Mouse (Mus musculus) lung, adult 2 months (tissue): Measurements from ENCODE around the gene Foxn4. TPM values are rescaled to one million over a fixed set of nuclear protein-coding genes. Genes with fewer than 3 reads are reported as not detected.

Experiments
- DNase-seq: peaks from one replicate; pipeline ENCODE4 v3.0.0; 2022
- H3K4me1 ChIP-seq: fragments of 200-500 bp; 2 replicates; pipeline ENCODE4 v1.6.1; 2011; ENCODE audit warnings: low read length; ENCODE audit not compliant: control insufficient read depth, insufficient read depth
- H3K4me3 ChIP-seq: fragments of 200-500 bp; replicated peaks from 2 replicates; pipeline ENCODE3; 2011; ENCODE audit warnings: low read depth, mild to moderate bottlenecking, control low read depth, low read length; ENCODE audit errors: extremely low read depth
- CTCF ChIP-seq: fragments of 200-500 bp; IDR thresholded peaks from 2 replicates; pipeline ENCODE4 v1.5.1; 2011; ENCODE audit warnings: mild to moderate bottlenecking, low read length, control low read depth; ENCODE audit not compliant: insufficient read depth
- POLR2A ChIP-seq: fragments of 200-500 bp; IDR thresholded peaks from 2 replicates; pipeline ENCODE4 v1.6.1; 2011; ENCODE audit warnings: low read depth, mild to moderate bottlenecking, control low read depth, low read length, borderline replicate concordance; ENCODE audit errors: extremely low read depth
- WGBS: fragments of 180-500 bp; shearing (Covaris S2); methylation state at CpG from one replicate; pipeline ENCODE4 v1.1.7; 2018; 5-methylcytosine and 5-hydroxymethylcytosine counted together
- polyA plus RNA-seq: library from polyadenylated mRNA; depleted of rRNA; stranded (reverse); fragments of >200 nt; gene quantifications from 2 replicates; pipeline ENCODE4 v1.2.3, GENCODE M21; 2012; rRNA removed

The Foxn4 gene
- 1.1 and 1.2 TPM in 2 replicates for polyA plus RNA-seq

- TF ChIP-seq POLR2A, result no peak
- TF ChIP-seq CTCF, result no peak
- DNase-seq, result no peak
- Histone ChIP-seq H3K4me3 (no peak within 1 kb of the TSS), H3K4me1 (no peaks in the 10 kb centered on the region)
- WGBS, result under 1% methylated on average over 56 of the region's 56 CpGs
Observed at GRCm38 (mm10) chr5:114273693-114274402, at the start of gene Foxn4. Foxn4 (minus strand) TSS chr5:114273807.

DNA sequence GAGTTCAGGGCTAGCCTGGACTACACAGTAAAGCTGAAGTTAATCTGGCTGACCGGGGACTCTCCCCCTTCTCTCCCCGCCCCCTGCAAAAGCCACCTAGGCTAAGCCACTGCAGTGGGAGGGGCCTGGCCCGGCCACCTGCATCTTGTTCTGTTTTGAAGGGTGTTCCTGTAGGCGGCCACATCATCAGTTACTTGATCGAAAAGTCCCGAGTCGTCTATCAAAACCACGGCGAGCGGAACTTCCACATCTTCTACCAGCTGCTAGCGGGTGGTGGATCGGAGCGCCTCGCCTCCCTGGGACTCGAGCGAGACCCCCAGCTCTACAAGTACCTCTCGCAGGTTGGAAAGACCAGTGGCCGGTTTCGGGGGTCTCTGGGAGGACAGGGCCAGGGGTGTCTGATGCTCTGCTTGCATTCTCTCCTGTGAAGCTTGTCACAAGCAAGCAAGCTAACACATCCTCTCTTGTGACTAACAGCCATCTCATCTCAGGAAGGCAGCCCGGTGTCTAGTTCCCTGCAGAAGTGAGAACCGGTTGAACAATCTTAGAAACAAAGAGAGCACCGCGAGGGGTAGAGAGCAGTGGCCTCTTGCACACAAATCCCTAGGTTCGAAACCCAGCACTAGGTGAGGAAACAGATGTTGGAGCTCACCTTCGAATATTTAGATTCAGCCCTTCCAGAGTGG lies 49.6 kb upstream of the Foxn4 start:
- WGBS, result 51% methylated on average over 25 of the region's 25 CpGs
- Histone ChIP-seq H3K4me1 (no peaks in the 10 kb centered on the region), H3K4me3 (no peak overlapping the region)
- TF ChIP-seq CTCF, result no peak
- TF ChIP-seq POLR2A, result no peak
- no peak for DNase-seq

GRCm38 (mm10) chr5:114309680-114310036 lies 36.1 kb upstream of the Foxn4 start:
- DNase-seq, result no peak
- WGBS, result 23% methylated on average over 11 of the region's 11 CpGs
- no peak for TF ChIP-seq POLR2A
- TF ChIP-seq CTCF, result no peak
- Histone ChIP-seq H3K4me3 (no peak overlapping the region), H3K4me1 (peaks cover 4% of the 10 kb centered on the region; the same call in 1 of the 2 replicates)

DNA sequence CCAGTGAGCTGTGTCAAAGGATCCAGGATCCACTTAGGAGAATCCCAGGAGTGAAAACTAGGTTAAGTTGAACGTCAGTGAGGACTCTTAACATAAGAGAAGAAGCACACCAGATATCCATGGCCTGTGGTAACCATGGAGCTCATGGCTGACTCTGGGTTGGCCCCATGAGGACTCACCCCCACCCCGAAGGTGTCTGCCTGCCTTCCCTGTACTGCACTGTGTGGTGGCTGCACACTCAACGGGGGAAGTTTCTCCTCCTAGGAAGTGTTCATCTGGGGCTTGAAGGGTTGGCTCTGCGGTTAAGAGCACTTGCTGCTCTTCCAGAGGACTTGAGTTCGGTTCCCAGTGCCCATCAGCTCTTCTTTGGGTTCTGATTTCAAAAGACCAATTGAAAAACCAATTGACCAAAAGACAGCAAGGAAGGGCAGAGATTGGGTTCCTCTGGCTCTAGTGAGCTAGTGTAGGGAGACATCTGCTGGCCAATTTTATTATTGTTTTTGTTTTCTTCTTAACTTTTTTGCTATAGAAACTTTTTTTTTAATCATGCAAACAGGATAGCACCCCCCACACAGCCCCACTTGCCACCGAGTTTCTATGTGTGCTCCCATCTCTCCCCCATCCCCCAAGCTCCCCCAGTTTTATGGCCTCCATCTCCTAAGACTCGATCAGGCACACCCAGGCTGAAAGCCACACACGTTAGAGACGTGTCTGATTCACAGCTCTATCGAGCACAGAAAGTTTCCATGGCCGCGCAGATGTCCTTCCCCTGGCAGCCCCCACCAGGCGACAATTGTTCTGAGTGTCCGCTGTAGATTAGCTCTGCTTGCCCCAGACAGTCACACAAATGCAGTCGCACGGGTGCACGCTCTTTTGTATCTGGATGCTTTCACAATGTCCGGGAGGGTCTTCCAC lies 35.4 kb upstream of the Foxn4 start:
- WGBS, result 33% methylated on average over 18 of the region's 18 CpGs
- H3K4me3 ChIP-seq, result no peak overlapping the region
- peak; percentile 19 for DNase-seq
- TF ChIP-seq CTCF (peak; percentile 40; the same call in 1 of the 2 replicates), POLR2A (no peak)
- H3K4me1 ChIP-seq, result peaks cover 4% of the 10 kb centered on the region; the same call in 1 of the 2 replicates

DNA sequence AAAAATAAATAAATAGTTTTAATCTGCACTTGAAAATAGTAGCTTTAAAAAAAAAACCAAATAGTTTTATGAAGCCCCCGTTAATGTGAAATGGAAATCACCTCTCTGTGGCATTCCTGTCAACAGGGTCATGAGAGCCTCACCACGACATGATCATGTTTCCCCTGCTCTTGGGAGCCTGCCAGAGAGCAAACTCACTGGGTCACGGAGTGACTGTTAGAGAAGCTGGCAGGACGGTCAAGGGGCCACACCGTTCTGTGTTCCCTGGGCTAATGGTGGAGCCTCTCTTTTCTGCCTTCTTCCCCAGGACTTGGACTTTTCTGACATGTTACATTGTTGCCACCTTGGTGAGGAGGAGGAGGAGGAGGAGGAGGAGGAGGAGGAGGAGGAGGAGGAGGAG lies 32.9 kb upstream of the Foxn4 start:
- WGBS, result 43% methylated on average over 5 of the region's 5 CpGs
- TF ChIP-seq POLR2A (no peak), CTCF (no peak)
- no peak for DNase-seq
- Histone ChIP-seq H3K4me1 (peaks cover 4% of the 10 kb centered on the region; the same call in 1 of the 2 replicates), H3K4me3 (no peak overlapping the region)

DNA sequence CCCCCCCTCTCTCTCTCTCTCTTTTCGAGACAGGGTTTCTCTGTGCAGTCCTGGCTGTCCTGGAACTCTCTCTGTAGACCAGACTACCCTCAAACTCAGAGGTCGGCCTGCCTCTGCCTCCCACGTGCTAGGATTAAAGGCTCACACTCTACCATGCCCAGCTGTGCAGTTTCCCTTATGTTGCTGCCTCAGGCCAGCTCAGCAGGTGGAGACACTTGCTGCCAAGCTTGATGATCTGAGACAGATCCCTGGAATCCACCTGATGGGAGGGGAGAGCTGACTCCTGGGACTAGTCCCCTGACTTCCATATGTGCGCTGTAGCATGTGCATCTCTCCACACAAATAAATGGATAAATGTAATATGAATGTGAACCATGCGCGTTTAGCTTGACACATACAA lies 29.6 kb upstream of the Foxn4 start:
- H3K4me1 ChIP-seq, result no peaks in the 10 kb centered on the region
- H3K4me3 ChIP-seq, result no peak overlapping the region
- DNase-seq, result no peak
- 70% methylated on average over 6 of the region's 6 CpGs for WGBS
- TF ChIP-seq CTCF (no peak), POLR2A (no peak)

GRCm38 (mm10) chr5:114299883-114300610 lies 26.4 kb upstream of the Foxn4 start:
- Histone ChIP-seq H3K4me1 (no peaks in the 10 kb centered on the region), H3K4me3 (no peak overlapping the region)
- DNase-seq, result no peak
- TF ChIP-seq POLR2A (no peak), CTCF (no peak)
- WGBS, result 87% methylated on average over 24 of the region's 24 CpGs

DNA sequence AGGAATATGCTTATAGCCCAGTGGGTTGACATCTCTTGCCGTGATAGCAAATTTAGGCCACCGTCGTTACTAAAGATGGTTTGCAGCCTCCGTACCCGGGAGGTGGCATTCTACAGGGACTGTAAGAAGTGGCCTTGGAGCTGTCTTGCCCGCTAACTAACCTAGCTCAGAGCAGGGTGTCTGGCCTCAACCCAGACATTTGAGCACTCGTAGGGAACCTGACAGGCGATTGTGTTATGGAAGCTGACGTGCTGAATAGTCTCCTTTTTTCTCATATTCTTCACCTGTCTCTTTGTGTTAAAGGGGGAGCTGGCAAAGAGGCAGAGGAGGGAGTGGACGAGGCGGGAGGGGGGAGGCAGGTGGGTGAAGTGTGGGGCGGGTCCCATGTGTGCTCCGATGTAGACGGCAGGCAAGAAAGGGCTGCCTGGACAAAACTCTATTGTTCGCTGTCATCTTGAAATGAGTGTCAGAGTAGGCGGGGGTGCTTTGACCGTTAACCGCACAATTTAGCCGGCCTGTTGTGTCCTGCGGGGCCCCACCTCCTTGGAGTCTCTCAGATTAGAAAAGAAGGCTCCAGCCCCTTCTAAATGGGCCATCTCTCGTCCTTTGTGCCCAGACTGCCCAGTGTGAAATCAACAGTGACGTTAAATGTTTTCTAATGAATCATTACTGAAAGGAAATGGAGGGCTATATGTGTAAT lies 25.7 kb upstream of the Foxn4 start:
- Histone ChIP-seq H3K4me1 (no peaks in the 10 kb centered on the region), H3K4me3 (no peak overlapping the region)
- 62% methylated on average over 22 of the region's 22 CpGs for WGBS
- DNase-seq, result no peak
- no peak for TF ChIP-seq CTCF
- TF ChIP-seq POLR2A, result no peak

GRCm38 (mm10) chr5:114298212-114298894 lies 24.7 kb upstream of the Foxn4 start:
- Histone ChIP-seq H3K4me1 (no peaks in the 10 kb centered on the region), H3K4me3 (no peak overlapping the region)
- no peak for TF ChIP-seq CTCF
- TF ChIP-seq POLR2A, result no peak
- WGBS, result 53% methylated on average over 18 of the region's 18 CpGs
- DNase-seq, result no peak
